Mouse (Mus musculus): ENCODE results near the gene Fnbp1l.

The Fnbp1l gene

DNA sequence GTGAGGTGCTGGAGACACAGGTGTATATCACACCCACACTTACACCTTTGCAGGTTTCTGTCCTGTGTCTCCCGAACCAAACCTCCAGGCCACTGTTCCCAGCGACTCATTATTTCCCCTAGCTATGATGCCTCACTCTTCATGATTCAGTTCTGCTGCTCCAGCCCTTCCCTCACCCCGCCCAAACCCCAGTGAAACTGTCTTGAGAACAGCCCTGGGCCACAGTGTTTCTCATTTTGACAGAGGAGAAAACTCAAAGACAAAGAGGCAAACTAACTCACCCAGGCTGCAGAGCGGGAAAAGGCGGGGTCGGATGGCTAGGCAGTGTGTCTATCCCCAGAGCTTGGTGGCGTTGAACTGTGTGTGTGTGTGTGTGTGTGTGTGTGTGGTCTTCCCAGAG, 121.0 kb downstream of the Fnbp1l start:
- no peak for DNase-seq (ENCODE audit: extremely low spot score, low spot score)

DNA sequence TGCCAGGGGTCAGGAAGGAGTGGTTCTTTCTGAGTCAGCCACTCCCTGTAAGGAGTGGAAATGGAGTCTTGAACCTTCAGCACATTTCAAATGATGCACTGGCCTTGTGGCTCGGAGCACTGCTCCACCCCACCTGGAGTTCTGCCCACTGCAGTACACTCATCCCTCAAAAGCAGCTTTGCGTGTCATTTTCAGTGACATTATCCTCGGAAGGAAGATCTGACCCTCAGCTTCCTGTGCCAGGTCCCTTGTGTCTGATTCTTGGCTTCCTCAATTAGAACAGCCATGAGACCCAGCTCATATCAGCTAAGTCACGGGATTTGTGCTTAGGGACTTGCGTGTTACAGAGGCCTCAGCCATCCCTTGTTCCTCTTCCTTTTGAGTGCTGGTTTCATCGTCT, 121.6 kb downstream of the Fnbp1l start:
- DNase-seq (ENCODE audit: extremely low spot score, low spot score) = no peak

DNA sequence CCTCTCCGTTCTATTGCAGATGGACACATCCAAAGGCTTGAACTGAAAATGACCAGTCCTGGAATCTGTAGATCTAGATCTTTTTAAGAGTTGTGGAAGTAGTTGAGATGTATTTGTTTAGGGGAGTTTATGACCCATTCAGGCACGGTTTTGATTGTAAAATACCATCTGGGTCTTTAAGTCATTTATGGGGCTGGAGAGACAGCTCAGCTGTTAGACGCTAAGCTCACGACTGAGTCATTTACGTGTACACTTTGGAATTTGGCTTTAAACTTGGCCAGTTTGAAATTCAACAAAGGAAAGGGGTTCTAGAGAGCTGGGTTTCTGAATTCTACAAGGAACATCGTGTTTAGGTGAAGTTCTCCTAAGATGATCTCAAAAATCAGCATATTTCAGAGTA, 124.8 kb downstream of the Fnbp1l start:
- DNase-seq (ENCODE audit: extremely low spot score, low spot score) = no peak

DNA sequence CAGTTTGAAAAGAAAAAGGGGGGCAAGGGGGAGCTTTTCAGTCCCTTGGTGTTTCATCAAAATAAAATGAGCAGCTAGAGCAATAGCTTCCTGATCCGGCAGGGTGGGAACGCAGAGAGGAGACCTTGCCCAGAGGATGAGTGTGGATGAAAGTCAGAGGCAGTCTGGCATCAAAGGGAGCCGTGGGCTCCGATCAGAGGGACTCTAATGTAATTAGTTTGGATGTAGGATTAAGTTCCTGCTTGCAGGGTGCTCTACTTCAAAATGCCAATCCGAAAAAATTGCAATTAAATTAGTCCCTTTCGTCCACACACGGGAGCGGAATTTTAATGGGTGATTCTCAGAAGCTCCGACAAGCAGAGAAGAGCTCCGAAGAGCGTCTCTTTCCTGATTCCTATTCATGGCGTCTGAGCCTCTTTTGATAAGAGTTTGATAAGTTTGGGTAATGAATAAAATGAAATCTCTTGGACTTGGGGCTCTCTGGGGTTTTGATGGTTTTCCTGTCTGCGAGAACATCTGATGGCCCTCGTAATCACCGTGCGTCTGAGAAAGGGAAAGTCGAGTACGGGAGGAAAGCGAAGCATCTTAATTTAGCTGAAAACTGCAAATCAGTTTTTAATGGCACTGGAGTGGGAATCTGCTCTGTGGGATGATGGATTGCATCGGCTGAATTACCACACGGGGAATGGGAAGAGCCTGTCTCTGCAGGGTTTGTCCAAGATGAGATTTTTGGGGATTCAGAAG, 126.5 kb downstream of the Fnbp1l start:
- no peak for DNase-seq (ENCODE audit: extremely low spot score, low spot score)

DNA sequence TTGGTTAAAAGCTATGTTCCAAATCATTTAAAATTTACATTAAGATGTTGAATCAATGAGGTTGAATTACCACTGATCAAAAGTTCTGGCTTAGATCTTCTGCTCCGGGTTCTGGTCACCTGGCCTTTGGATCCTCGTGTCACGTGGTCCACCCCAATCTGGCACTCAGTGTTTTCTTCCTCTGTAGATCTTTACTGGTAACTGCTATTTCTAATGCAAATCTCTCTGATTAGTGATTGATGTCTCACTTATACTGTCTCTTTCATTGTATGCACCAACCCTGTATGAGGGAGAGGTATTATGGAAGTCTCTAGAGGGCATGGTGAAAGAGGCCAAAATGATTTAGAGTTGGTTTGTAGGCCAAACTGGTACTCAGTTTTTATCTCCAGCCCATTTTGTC, 127.5 kb downstream of the Fnbp1l start:
- no peak for DNase-seq (ENCODE audit: extremely low spot score, low spot score)

DNA sequence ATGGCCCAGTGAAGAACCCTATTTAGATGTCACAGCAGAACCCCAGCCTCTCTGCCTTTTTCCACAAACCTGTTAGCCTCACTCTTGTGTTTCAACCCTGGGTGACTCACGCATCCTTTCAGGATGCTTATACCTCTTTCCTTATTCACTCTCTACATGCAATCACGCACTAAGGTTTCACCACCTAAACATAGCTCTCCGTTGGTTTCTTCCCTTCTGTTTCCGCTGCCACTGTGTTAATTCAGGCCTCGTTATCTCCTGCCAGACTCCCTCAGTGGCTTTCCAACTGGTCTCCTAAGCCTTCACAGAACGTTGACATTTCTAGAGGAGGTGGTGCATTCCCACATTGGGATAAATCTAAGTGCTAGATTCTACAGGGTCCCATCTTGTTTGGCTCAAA, 128.9 kb downstream of the Fnbp1l start:
- no peak for DNase-seq (ENCODE audit: extremely low spot score, low spot score)

Data from neural tube, embryonic 10.5 days (tissue).